Mouse (Mus musculus) thymus, adult 2 months (tissue): ENCODE results near the gene Stag1.

ENCODE experiments used
- CTCF ChIP-seq: fragments of 200-500 bp; IDR thresholded peaks from 2 replicates; pipeline ENCODE4 v1.5.1; 2012; ENCODE audit warnings: mild to moderate bottlenecking, control low read depth, low read length, moderate library complexity, borderline replicate concordance; ENCODE audit not compliant: control insufficient read depth, poor library complexity, insufficient read depth; ENCODE audit errors: extremely low read depth
- POLR2A ChIP-seq: fragments of 200-500 bp; IDR thresholded peaks from 2 replicates; pipeline ENCODE4 v1.6.1; 2012; ENCODE audit warnings: mild to moderate bottlenecking, low read length, control low read depth, moderate library complexity; ENCODE audit not compliant: control insufficient read depth, poor library complexity, insufficient read depth; ENCODE audit errors: extremely low read depth

DNA sequence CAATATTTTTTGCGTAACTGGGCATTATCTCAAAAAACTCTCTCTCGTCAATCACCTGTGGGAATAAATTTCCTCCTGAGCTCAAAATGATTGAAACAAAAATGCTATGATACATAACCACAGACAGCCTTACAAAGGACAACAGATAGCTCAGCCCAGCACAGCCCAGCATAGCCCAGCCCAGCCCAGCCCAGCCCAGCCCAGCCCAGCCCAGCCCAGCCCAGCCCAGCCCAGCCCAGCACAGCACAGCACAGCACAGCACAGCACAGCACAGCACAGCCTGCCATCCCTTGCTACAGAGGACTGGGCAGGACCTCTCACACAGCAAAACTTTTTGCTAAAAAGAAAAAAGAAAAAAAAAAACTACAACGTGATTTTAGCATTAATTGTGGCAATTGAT lies 390.3 kb downstream of the Stag1 start:
- TF ChIP-seq CTCF: no peak
- no peak for TF ChIP-seq POLR2A
